Mouse (Mus musculus) macrophage (primary cell): ENCODE results near the gene Zfhx2. TPM values are rescaled to one million over a fixed set of nuclear protein-coding genes. Genes with fewer than 3 reads are reported as not detected.

Experiments
- H3K27ac ChIP-seq: fragments of 350-480 bp; formaldehyde crosslinking; 2 replicates; pipeline ENCODE4 v1.9.0; 2021
- H3K36me3 ChIP-seq: fragments of 350-480 bp; formaldehyde crosslinking; 2 replicates; pipeline ENCODE4 v1.9.0; 2021; ENCODE audit errors: inconsistent target
- H3K4me3 ChIP-seq: fragments of 350-480 bp; formaldehyde crosslinking; 2 replicates; pipeline ENCODE4 v1.9.0; 2021; ENCODE audit errors: inconsistent target
- H3K79me2 ChIP-seq: fragments of 350-480 bp; formaldehyde crosslinking; 2 replicates; pipeline ENCODE4 v1.9.0; 2021; ENCODE audit errors: inconsistent target
- WGBS: methylation state at CpG from one replicate; pipeline ENCODE4 v1.1.7; 2026; ENCODE audit warnings: inconsistent platforms; ENCODE audit not compliant: missing documents; 5-methylcytosine and 5-hydroxymethylcytosine counted together
- polyA plus RNA-seq: library from polyadenylated mRNA; stranded (reverse); fragments of 250-400 nt; gene quantifications from 3 replicates; pipeline ENCODE4 v1.2.4, GENCODE M21; 2018; ENCODE audit warnings: inconsistent platforms
- total RNA-seq, 78 experiments: library from RNA; depleted of rRNA; stranded (reverse); fragments of 250-400 nt; gene quantifications; 1 replicate in 9 of 78; 2 replicates in 24 of 78; 3 replicates in 43 of 78; 4 replicates in 2 of 78; pipeline ENCODE4 v1.2.4; 2018; ENCODE audit warnings: inconsistent platforms in 56 of 78

Zfhx2 gene
- total RNA-seq (2018; cell fraction: chromatin; rRNA removed): 10 to 100 TPM; 14.8 to 51.9 (median 22.9) TPM
- total RNA-seq (2018; cell fraction: cytosol; rRNA removed): 1 to 10 TPM; 2.6 to 6.2 (median 3.8) TPM
- 10 to 100 TPM in 21 of 26 experiments, 1 to 10 TPM in 5; 6.8 to 37.1 (median 13.6) TPM for total RNA-seq (2018; cell fraction: nucleus; rRNA removed)
- 2.1 to 2.9 TPM (median 2.7 TPM) in 3 replicates for polyA plus RNA-seq

DNA sequence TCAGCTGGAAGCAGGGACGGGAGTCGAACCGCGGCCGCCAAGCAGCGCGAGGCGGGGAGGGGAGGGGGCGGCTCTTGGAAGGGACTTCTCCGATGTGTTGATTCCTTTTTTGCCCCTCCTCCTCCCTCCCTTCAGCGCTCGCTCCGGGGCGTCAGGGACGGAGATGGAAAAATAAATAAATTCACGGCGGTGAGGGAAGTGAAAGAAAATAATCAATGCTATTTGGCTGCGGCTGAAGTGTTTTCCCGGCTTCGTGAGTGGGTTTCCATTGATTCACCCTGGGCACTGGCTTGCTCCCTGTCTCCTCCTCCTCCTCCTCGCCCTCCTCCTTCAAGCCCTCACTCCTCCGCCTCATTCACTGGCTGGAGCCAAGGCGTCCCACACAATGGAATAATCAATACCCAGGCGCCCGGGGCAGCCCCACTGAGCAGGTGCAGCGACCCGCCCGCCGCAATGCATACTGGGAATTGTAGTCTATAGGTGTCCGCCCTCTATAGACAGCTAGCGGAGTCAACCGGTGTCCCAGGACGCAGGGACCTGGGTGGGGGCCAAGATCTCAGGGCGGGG is at the start of gene Zfhx2:
TSS of gene Zfhx2 (minus strand) at position 314 of the 567 bp plus-strand sequence.
- Histone ChIP-seq H3K36me3 (no peaks in the 10 kb centered on the region), H3K4me3 (peak within 1 kb of the TSS; percentile 82), H3K27ac (peak within 1 kb of the TSS; percentile 14; the same call in 1 of the 2 replicates), H3K79me2 (no peaks in the 10 kb centered on the region)
- WGBS: under 1% methylated on average over 33 of the region's 34 CpGs

DNA sequence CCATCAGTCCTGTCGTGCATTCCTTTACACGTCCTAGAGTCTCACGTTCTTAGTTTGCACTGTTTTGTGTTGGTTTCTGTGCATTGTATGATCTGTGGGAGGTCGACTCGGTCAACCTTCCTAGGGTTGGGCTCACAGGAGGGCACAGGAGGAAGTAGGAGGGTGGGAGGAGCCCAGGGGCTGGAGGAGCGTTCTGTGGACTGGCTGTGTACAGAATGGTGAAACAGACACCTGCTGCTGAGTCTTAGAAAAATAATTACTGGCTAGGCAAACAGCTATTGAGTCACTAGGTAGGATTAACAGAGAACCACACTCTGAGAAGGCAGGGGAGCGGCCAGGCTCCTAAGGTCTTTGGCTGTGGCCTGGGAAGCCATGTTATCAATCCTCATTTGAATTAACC is 47.2 kb upstream of the Zfhx2 start:
- Histone ChIP-seq H3K36me3 (no peaks in the 10 kb centered on the region), H3K27ac (no peak overlapping the region), H3K4me3 (no peak overlapping the region), H3K79me2 (no peaks in the 10 kb centered on the region)
- 48% methylated on average over 7 of the region's 7 CpGs for WGBS

DNA sequence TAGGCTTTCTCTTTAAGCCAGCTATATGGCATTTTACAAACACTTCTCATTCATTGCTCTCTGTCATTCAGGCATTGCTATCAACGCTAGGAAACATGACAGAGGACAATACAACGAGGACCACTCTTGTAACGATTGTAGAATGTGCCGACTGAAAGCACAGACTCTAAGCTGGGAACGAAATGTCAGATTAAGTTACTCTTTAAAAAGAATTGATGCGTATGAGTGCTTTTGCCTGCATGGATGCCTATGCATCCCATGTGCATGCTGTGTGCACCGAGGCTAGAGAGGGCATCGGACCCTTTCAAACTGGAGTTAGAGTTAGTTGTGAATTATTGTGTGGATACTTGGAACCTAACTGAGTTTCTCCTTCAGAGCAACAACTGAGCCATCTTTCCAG is 43.6 kb upstream of the Zfhx2 start:
- WGBS: 99% methylated on average over 8 of the region's 8 CpGs
- Histone ChIP-seq H3K36me3 (no peaks in the 10 kb centered on the region), H3K79me2 (no peaks in the 10 kb centered on the region), H3K4me3 (no peak overlapping the region), H3K27ac (no peak overlapping the region)

DNA sequence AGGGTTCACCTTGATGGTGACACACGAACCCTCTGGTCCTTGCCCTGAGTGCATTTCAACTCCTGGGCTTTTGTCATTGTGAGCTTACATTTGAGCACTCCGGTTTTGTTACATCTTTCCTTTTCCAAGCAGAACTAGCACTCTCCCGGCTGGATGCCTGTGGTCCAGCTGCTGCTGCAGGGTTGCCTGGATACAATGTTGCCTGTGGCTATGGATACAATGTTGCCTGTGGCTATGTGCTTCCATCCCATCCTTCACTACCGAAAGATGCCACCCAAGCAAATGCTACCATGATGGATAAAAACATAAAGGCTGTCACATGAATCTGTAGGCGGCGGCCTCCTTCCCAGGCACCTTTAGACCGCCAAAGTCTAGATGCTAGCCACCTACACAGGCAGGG is 34.4 kb upstream of the Zfhx2 start:
- no peaks in the 10 kb centered on the region for H3K79me2 ChIP-seq
- no peak overlapping the region for H3K4me3 ChIP-seq
- no peak overlapping the region for H3K27ac ChIP-seq
- H3K36me3 ChIP-seq: no peaks in the 10 kb centered on the region
- 96% methylated on average over 7 of the region's 7 CpGs for WGBS

DNA sequence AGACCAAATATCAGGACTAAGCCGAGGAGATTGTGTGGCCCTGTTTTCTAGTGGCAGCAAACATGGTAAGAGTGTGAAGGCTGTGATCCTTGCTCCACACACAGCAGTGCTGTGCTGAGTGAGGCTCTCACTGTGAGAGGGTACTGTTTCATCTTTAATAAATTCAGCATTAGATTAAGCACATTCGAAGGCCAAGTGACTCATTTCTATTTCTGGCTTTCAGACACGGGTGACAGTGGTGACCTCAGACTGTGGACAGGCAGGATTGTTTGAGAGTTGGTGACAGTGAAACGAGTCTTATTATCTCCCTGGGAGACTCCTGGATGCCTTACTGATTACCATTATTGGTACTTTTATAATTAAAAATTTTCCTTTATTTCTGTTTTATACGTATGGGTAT is 33.6 kb upstream of the Zfhx2 start:
- no peaks in the 10 kb centered on the region for H3K36me3 ChIP-seq
- H3K4me3 ChIP-seq: no peak overlapping the region
- H3K79me2 ChIP-seq: no peaks in the 10 kb centered on the region
- no peak overlapping the region for H3K27ac ChIP-seq
- WGBS: 80% methylated on average over 5 of the region's 5 CpGs

DNA sequence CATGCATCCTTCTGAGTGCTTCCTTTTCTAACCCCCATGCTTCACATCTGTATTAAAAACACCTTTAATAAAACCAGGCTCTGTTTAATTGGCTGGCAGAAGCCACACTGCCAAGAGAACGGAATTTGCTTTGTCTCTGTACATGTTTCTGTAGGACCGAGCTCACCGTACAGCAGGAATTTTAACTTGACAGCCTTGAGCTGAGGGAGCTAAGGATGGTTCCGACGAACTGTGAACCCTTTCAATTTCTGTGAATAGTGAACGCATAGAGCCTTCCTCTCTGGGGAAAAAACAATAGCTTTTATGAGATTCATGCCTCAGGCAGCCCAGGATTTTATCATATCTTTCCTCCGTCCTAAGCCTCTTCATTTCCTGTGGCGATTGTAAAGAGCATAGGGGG is 30.2 kb upstream of the Zfhx2 start:
- Histone ChIP-seq H3K79me2 (no peaks in the 10 kb centered on the region), H3K4me3 (no peak overlapping the region), H3K36me3 (no peaks in the 10 kb centered on the region), H3K27ac (no peak overlapping the region)
- WGBS: 50% methylated on average over 8 of the region's 8 CpGs

DNA sequence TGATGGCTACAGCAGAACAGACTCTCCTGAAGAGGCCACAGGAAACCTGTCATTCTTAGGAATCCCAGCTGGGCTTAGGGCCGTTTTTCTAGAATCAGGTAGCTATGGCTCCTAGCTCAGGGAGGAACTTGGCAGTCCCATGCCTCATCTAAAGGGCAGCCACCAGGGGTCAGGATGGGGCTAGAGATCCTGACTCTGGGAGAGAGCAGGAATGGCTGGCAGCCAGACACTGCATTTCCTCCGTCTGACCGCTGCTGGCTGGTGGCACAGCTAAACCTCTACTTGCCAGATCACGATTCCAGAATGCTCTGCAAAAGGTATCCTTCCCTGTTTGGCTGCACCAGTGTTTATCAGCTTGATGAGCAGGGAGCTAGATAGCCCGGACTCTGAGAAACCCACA is 29.8 kb upstream of the Zfhx2 start:
- H3K36me3 ChIP-seq: no peaks in the 10 kb centered on the region
- 5% methylated on average over 5 of the region's 5 CpGs for WGBS
- no peak overlapping the region for H3K27ac ChIP-seq
- no peak overlapping the region for H3K4me3 ChIP-seq
- H3K79me2 ChIP-seq: no peaks in the 10 kb centered on the region

DNA sequence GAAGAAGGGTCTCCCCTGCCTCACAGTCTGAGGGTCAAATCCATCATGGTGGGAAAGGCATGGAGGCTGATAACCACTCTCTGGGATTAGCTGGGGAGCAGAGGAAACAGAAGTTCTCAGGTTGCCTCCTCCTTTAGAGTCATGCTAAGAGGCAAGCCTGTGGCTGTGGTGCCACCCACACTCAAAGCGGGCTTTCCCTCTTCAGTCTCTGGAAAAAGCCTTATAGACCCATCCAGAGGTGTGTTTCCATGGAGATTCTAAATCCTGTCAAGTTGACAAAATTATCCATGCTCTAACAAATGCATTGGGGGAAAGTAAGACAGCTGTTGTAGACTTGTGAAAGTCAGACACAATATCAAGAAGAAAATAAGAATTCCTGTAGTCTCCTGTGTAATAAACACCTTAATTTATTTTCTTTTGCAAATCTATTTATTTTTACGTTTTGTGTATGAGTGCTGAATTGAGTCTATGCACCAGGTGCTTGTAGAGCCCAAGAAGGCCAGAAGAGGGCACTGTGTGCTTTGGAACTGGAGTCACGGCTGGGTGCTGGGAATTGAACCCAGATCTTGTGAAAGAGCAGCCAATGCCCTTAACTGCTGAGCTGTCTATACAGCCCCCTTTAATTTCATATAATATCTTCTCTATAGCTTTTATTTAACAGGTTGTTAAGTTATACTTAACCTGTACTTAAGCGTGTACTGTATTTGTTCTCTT is 27.5 kb upstream of the Zfhx2 start:
- 80% methylated on average over 4 of the region's 4 CpGs for WGBS
- Histone ChIP-seq H3K4me3 (no peak overlapping the region), H3K36me3 (no peaks in the 10 kb centered on the region), H3K27ac (no peak overlapping the region), H3K79me2 (no peaks in the 10 kb centered on the region)

DNA sequence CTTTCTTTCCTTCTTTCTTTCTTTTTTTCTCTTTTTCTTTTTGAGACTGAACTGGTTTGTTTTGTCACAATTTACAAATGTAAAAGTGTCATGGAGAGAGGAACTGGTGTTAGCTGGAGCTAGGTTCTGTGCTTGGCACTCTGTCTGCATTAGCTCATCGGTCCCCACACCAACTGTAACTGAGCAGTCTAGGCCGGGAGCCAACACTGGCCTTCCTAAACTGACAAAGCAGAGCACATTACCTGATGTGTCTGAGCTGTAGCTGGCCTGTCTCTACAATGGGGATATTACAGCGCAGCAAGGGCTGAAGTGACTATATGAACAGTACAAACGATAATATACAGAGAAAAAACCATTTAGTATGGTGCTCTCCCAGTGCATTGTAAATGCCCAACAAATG is 26.7 kb upstream of the Zfhx2 start:
- H3K4me3 ChIP-seq: no peak overlapping the region
- no peaks in the 10 kb centered on the region for H3K36me3 ChIP-seq
- H3K27ac ChIP-seq: no peak overlapping the region
- WGBS: 81% methylated on average over 4 of the region's 4 CpGs
- no peaks in the 10 kb centered on the region for H3K79me2 ChIP-seq

DNA sequence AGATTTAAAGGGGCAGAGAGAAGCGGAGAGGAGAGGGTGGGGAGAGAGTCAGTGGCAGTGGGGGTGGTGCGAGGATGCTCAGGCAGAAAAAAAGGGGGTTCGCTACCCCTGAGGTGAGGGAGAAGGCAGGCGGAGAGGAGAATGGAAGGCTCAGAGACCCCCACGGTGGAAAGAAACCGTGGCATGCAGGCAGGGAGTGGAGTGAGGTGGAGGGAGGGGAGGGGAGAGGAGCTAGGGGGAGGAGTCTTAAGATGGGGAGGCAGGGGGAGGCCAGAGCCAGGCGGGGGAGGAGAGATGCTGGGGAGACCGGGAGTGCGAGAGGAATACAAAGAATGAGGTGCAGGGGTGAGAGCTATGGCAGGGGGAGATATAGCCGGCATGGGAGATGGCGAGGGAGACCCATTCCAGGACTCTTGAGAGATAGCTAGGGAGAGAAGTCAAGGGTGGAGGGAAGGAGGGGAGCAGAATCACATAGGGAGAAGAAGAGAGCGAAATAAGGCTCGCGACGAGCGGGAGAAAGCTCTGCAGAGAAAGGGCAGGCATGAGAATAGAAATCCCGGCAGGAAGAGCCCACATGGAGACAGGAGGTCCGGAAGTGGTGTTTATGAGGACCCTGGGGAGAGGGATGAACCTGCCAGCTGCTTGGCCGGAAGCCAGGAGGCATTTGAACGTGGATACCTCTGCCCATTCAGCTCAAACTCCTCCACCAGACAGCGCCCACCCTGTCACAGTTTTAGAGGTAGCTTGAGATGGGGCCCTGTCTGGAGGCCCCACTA is 24.5 kb upstream of the Zfhx2 start, which contains the start of gene Jph4:
TSS of gene Jph4 (minus strand) at position 511 of the 776 bp plus-strand sequence.
- H3K4me3 ChIP-seq: no peak within 1 kb of the TSS
- 47% methylated on average over 21 of the region's 21 CpGs for WGBS
- H3K36me3 ChIP-seq: no peaks in the 10 kb centered on the region
- no peak within 1 kb of the TSS for H3K27ac ChIP-seq
- H3K79me2 ChIP-seq: no peaks in the 10 kb centered on the region

DNA sequence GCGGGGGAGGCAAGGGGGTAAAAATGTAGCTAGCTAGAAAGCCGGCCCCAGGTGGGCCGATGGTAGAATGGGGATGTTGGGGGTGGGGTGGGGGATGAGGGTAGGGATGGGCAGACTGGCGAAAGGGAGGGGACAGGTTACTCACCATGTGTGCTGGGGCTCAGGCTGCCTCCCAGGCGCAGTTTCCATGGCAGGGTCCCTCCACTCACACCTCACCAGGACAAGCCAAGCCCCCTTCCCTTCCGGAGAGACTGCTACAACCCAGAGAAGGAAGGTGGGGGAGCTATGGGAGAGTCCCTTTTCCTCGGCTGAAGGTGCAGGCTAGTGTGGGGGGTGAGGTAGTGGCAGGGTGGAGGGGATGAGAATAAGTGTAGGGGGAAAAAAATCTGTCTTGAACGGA is 23.7 kb upstream of the Zfhx2 start:
- Histone ChIP-seq H3K4me3 (no peak overlapping the region), H3K36me3 (no peaks in the 10 kb centered on the region), H3K27ac (no peak overlapping the region), H3K79me2 (no peaks in the 10 kb centered on the region)
- WGBS: 23% methylated on average over 4 of the region's 8 CpGs

DNA sequence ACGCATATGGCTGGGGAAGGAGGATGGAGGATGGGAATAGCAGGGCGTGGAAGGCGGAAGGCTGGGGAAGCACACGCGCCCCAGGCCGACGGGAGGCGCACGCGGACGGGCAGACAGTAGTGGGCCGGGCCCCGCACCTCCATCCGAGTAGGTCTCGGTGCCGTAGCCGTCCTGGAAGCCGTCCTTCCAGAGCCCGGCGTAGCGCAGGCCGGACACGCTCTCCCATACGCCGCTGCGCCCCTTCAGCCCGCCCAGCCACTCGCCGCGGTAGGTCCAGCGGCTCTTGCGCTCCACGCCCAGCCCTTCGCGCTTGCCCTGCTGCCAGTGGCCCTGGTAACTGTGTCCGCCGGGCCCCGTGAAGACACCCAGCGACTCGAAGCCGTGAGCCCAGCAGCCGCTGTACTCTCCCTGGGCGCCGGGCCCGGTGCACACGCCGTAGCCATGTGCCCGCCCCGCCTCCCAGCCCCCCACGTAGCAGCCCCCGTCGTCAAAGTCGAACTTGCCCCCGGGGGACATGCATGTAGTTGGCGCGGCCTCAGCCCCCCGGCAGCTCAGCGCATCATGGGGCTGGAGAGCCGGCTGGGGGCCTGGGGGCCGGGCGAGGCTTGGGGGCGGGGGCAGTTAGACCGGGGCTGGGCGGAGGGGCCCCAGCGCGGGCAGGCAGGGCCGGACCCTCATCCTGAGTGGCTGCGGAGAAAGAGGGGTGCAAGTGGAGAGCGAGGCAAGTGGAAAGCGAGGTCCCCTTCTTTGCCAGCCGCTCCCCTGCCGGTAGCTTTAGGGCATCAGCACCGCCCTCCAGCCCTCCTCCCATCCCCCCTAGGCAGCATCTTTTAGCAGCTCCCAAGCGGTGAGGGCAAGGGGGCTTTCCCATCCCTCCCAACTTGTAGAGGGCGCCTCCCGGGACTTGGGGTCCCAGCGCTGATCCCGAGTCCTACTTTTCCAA is 22.9 kb upstream of the Zfhx2 start:
- Histone ChIP-seq H3K79me2 (no peaks in the 10 kb centered on the region), H3K4me3 (no peak overlapping the region), H3K36me3 (no peaks in the 10 kb centered on the region), H3K27ac (no peak overlapping the region)
- WGBS: 2% methylated on average over 78 of the region's 78 CpGs

DNA sequence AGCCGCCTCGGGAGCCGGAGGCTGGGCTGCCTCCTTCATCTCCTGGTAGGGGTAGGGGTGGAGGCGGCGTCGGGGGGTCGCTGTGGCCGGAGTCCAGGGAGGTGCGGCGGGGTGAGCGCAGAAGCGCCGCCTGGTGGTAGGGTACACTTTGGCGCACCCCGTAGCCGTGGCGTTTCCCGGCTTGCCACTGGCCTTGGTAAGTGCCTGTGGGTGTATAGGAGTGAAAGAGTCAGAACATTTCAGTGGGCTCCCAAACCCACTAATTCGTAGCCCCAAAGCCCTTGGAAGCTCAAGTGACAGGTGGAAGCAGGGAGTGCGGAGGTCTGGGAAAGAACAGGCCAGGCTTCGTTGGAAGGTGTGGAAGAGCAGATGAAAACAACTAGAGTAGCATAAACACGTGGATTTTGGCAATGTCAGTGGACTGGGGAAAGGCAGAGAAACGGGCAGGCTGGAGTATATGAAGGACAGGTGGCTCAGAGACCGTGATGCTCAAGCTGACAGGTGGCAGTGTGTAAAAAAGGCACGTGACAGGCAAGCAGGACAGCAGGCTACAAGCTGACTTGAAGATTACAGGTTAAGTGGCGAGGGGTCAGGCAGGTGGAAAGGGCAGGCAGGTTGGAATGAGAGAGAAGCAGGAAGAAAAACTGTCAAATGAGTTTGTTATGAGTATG is 22.0 kb upstream of the Zfhx2 start:
- Histone ChIP-seq H3K27ac (no peak overlapping the region), H3K36me3 (no peaks in the 10 kb centered on the region), H3K4me3 (no peak overlapping the region), H3K79me2 (no peaks in the 10 kb centered on the region)
- 21% methylated on average over 26 of the region's 26 CpGs for WGBS
